Mouse (Mus musculus) granulocyte monocyte progenitor cell, adult 5-6 weeks (primary cell): ENCODE data around the gene Rack1. TPM values are rescaled to one million over a fixed set of nuclear protein-coding genes. Genes with fewer than 3 reads are reported as not detected.
A peak's percentile ranks its signal among the peaks of the same experiment; 100 is the strongest.
"Not testable (repeated sequence)": the region's sequence is repeated elsewhere in the genome, so short reads cannot be mapped to it uniquely, and the experiment has no call there.

ENCODE experiments used
- ATAC-seq: replicated peaks from 2 replicates; pipeline ENCODE4 v1.8.0; 2016; ENCODE audit warnings: mild to moderate bottlenecking, moderate TSS enrichment, inconsistent platforms; ENCODE audit not compliant: poor library complexity, severe bottlenecking
- total RNA-seq, 2 experiments: library from RNA; stranded (forward) in 1 of 2; stranded (reverse) in 1 of 2; fragments of 200-712, 200-1000 nt in 1 of 2; fragments of >200 nt in 1 of 2; fragmentation: Nextera tagmentation in 1 of 2; gene quantifications; 2 replicates each; pipeline ENCODE4 v1.2.3; 2014 to 2017

Rack1 gene
- total RNA-seq, 2 experiments from 2014 or later = 1,577 to 2,435 TPM

DNA sequence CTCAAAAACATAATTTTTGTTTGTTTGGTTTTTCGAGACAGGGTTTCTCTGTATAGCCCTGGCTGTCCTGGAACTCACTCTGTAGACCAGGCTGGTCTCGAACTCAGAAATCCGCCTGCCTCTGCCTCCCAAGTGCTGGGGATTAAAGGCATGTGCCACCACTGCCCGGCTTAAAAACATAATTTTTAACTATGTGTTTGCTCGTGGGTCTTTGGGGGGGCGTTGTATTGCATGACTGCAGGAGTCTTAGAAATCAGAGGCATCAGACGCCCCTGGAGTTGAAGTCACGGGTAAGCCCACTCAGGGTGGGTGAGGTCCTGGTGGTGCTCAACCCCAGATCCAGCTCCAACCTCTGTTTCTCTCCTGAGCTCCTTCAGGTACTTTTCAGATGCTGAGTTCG lies 8.2 kb upstream of the Rack1 start:
- not testable (repeated sequence) for ATAC-seq

DNA sequence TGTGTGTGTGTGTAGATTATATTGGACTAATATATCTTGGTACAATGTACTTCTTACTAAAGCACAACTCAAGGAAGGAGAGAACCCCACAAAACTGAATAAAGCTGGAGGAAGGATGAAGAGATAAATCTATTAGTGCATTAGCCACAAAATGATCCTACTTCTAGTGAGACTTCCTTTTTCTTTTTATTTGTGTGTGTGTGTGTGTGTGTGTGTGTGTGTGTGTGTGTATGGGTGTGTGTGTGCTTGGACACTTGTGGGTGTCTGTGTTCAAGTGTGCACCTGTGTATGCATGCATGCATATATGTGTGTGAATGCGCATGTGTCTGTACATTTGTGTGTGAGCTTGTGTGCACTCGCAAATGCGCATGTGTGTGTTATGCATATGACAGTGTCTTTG lies 6.9 kb upstream of the Rack1 start:
- no peak for ATAC-seq

DNA sequence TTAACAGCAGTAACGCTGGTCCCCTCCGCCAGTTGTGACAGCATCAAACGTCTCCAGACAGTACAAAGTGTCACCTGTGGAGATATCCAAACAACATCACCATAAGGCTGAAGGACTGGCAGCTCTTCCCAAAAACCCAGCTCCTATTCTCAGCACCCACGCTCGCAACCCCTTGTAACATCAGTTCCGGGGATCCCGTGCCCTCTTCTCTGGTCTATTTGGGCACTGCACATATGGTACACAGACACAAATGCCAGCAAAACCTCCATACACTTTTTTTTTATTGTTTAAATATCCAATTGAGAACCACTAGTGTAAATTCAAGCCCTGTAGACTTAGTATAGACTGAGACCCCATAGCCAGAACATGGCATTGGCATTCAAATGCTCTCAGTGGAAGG lies 4.9 kb upstream of the Rack1 start:
- ATAC-seq = no peak

DNA sequence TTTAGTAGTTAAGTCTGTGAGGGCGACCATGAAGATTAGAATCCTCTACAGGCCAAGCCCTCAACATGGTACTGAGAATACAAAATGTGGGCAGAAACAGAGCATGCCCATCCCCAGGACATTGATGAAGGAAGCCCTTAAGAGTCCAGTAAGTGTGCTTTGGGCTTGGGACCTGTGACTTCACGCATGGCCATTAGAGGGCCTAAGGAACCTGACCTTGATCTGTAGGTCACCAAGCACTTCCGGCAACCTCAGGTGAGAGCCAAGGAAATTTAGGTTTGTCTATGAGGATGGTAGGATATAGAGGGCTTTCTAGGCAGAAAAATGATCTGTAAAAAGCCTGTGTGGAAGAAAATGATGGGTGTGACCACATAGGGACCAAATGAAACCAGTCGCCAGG lies 3.8 kb upstream of the Rack1 start:
- ATAC-seq = no peak

DNA sequence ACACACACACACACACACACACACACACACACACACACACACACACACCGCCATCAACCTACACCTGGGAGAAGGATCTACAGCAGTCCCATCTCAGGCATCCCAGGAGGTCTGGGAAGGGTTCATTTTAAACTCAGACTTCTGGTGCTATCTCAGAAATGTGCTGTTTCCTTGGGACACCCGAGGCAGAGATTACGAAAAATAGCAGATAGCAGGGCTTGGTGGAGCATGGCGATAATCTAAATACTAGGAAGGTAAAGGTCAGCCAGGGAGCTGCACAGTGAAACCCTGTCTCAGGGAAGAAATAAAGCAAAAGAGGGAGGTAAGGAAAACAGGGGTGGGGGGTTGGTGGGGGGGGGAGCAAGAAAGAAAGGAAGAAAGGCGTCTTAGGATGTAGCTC lies 2.8 kb upstream of the Rack1 start:
- no peak for ATAC-seq

DNA sequence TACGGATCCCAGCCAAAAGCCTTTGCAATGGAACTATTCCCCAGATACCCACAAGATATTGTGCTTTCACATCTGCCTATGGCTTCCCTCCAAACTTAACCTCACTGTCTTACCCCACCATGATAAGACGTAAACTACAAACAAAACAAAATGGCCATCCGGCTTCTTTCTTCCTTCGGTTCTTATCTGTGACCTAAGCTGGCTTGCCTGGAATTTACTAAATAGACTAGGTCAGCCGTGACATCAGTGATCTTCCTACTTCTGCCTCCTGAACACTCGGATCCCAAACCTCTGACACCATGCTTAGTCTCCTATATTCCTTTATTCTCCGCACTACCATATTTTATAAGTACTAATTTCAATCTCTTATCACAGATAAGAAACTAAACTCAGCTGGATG lies 1.8 kb upstream of the Rack1 start:
- no peak for ATAC-seq

DNA sequence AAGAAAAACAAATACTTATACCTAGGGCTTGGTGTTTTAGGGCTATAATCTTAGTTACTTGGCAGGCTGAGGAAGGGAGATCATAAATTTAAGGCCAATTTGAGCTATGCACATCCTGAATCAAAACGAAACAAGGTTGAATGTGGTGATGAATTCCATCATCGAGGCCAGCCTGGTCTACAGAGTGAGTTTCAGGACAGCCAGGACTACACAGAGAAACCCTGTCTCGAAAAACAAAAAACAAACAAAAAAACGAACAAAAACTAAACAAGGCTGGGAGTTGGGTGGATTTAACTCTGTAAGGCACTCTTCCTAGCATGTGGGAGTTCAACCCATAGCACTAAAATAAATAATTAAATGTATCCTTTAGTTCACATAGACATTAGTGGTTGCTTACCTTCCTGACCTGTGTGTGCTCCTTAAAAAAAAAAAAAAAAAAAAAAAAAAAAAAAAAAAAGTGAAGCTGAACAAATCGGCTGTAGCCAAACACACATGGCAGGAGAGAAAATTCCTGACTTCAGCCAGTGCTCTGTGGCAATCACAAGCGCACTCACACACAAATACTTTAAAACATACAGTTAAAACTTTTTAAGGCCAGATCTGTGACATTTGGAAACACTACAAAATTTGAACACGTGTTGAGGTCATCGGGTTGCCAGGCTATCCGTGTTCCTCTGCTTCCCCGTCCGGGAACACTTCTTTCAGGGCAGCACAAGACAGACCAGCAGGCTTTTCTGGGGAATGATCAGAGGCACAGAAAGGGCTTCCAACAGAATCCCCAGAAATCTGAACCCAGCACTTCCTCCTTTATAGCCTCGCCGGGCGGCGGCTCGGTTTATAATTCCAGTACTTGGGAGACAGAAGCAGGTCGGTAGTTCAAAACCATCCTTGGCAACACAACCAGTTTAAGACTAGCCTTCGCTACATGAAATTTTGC lies 880 bp upstream of the Rack1 start:
- peak; percentile 10; the same call in 1 of the 2 replicates for ATAC-seq

DNA sequence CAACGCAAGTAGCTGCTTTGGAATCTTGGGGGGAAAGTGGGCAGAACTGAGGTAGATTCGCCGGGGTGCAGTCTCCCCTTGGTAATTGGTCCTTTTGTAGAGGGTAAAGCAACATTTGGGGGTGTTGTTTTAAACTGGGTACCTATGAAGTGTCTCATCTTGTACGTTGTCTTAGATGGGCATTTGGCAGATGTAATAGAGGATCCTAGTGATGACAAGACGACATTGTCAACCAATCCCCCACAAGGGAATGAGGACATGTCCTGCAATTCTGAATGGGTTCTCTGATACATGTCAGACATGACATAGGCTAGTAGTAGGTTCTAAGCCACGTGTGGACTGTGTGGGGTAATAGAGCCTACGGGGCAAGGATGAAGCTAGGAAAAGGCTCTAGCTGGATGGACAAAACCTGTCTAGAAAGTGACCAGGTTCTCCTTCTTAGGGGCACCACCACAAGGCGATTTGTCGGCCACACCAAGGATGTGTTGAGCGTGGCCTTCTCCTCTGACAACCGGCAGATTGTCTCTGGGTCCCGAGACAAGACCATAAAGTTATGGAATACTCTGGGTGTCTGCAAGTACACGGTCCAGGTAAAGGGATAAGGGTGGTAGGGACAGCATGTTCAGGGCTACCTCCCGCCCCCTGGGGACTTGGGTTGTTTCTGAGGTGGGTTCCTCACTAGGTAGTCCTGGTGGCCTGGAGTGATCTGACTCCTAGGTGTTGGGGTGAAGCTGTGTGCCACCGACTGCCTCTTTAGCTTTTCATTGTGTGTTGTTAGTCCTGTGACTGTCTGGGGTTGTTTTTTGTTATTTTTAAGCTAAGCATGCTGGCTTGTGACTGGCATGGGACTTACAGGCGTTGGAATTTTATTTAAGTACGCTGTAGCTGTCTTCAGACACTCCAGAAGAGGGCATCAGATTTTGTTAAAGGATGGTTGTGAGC lies 2.0 kb downstream of the Rack1 start:
- ATAC-seq = no peak

DNA sequence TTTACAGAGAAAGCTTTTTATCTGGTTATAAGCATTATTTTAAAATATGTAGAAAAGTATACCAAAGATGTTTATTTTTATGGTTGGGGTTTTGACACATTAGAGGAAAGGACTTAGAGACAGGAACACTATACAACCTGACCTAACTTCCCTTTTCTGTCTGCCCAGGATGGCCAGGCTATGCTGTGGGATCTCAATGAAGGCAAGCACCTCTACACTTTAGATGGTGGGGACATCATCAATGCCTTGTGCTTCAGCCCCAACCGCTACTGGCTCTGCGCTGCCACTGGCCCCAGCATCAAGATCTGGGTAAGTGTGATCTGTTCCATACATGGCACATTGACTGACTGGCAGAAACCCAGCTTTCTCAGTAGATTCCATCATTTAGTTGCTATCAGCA lies 3.9 kb downstream of the Rack1 start:
- ATAC-seq = no peak

DNA sequence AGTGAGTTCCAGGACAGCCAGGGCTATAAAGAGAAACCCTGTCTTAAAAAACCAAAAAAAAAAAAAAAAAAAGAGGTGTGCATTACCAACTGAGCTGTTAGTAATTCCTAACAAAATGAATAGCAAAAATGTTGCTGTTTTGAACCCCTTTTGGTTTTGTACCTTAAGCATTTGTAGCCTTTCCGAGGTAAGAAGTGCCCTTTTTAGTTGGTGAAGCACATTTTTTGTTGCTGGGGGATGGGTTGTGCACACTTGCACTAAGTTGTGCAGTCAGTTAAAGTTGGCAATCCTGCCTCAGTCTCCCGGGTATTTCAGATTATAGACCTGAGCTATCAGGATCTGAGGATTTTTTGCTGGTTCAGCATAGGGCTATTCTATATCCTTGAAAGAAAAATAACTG lies 4.8 kb downstream of the Rack1 start:
- ATAC-seq = no peak

DNA sequence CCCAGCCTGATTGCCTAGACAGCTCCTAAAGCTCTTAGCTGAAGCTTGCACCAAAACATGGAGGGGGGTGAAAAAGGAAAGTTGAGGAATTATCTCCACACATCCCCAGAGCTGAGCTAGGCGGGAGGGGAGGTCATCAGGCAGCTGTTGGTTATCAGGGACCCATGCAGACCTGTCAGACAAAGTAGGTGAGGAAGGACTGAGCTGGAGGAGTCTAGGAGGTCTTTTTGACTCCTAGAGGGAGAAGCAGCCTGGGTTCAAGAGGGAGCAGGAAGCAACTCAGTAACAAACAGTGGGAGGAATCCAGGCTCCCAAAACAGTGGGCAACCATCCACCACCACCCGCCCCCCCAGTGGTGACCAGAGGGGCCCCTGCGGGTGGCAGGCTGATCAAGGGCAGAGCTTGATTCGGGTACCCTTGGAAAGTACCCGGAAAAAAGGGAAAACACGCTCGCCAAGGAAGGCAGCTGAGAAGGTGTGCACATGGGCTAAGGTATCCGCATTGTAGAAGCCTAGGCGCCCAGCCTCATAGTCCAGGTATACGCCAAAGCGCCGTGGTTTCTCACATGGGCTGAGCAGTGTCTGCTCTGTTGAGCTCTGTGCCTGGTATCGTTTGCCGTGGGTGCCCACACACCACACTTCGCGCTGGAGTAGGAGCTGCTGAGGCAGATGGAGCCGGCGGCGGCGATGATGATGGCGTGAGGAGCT lies 6.9 kb downstream of the Rack1 start:
- ATAC-seq = no peak

DNA sequence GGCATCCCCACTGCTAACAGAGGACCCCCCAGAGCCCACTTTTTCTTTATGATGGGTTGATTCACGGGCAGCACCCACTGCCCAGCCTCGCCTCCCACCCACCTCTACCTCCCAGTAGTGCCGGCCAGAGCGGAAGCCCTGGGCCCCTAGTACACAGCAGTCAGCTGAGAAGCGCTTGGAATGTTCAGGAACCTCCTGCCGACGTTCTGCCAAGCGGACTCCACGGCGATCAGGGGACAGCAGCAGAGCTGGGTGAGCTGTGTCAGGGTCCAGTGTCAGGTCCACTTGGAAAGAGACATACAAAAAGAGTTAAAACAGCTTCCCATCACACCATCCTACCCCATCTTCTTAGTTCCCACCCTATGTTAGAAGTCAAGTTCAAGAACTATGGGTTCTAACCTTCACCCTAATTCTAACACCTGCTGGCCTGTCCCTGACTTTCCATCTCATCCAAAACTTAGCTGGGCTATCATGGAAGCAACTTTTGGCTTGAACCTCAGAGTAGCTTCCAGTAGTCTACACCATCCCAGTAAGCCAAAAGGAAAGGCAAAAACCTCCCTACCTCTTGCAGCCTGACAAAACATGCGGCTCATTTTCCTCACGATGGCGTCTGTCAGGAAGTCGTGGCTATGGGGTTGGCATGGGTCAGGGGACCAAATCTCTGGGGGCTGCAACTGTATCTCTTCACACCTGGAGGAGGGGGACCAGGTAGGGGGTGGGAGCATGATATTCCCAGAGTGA lies 7.6 kb downstream of the Rack1 start:
- ATAC-seq = no peak

DNA sequence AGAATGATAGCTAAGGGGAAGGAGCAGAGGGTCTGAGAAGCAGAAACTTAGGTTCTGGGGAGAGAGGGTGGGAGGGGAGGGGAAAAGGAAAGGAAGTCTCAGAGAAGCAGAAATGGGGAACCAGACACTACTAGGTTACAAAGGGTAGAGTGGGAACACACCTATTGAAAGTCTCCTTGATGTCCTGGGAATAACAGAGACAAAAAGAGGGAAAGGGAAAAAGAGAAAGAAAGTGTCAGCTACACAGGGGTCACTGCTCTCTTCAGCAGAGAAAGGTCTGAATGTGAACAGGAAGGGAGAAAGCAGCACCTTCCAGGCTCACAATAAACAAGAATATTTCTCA lies 8.1 kb downstream of the Rack1 start:
- ATAC-seq = no peak

DNA sequence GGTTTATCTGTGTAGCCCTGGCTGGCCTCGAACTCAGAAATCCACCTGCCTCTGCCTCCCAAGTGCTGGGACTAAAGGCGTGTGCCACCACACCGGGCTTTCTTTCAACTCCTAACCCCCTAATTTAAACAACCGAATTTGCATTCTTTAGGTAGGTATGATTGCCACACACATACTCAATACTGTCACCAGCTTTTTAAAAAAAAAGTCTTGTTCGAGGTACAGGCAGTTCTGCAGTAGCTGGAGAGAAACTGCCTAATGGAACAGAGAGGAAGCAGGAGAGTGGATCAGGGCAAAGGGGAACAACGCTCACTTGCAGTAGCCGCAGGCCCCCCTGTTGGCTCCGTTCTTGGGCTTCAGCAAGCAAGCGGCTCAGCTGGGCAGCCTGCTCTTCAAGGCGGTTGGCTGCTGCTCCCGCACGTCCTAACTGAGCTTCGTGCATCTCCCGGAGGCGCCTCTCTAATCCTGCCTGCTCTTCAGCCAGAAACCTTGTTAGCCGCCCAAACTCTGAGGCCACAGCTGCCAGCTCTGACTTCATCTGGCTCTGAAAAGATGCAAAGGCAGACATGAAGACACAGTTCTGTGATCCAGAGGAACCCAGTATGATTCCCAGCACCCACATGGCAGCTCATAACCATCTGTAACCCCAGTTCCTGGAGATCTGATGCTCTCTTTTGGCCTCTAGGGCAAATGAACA lies 8.8 kb downstream of the Rack1 start:
- peak; percentile 60 for ATAC-seq

DNA sequence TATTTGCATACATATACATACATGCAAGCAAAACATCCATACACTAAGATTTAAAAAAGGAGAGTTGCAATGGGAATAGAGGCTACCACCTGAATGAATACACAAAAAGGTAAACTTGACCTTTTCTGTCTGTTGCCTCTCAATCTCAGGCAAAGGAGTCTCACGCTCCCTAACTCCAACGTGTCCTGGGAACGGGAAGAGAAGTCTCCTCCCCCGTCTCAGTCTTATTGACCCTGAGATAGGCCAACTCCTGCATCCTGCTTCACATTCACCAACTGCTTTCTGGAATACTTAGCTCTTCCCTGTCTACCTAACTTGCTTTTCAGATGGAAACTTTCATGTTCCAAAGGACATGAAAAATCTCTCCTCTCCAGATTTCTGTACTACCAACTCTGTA lies 9.3 kb downstream of the Rack1 start:
- no peak for ATAC-seq

DNA sequence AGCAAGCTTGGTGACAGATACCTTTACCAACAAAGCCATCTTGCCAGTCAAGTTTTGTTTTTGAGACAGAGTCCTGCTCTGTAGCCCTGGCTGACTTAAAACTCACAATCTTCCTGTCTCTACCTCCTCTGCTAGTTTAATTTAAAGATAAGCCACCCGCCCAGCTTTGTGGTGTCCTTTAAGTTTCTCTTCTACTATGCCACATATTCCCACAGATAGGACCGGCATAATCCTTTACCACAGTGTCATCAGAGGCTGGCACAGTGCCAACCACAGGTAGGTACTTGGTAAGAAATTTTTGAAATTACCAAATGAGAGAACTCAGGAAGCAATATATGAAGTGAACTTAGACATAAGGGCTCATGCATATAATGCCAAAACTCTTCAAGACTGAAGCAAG lies 10.0 kb downstream of the Rack1 start:
- ATAC-seq = no peak

DNA sequence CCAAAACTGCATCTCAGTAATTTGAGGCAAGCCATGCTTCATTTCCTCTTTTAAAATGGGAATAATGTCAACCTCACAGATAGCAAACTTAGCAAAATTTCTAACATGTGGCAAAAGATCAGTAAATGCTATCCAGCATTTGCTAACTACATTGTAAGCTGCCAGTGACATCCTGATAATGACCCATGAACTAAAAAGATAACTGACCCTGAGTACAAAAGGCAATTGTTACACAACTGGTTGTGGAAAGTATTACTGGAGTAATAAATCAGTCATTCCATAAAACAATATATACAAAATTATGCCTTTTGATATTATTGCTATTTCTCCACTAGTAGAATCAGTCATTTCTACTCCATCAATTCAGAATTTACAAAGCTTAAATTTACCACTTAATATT lies 13.7 kb downstream of the Rack1 start:
- no peak for ATAC-seq

DNA sequence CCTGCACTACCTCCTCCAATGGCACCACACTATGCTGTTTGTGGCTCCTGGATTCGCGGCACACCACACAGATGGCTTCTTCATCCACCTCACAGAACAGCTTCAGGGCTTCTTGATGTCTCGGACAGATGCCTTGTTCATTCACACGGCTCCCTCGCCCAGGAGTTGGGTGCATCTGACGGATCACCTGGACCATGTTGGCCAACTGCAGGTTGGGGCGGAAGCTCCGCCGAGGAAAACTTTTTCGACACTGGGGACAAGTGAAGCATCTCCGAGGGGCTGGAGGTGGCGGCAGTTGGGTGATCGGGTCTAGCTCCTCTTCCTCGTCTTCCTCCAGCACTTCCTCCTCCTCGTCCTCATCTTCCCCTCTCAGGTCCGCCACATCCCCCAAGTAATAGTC lies 15.7 kb downstream of the Rack1 start:
- ATAC-seq = no peak

DNA sequence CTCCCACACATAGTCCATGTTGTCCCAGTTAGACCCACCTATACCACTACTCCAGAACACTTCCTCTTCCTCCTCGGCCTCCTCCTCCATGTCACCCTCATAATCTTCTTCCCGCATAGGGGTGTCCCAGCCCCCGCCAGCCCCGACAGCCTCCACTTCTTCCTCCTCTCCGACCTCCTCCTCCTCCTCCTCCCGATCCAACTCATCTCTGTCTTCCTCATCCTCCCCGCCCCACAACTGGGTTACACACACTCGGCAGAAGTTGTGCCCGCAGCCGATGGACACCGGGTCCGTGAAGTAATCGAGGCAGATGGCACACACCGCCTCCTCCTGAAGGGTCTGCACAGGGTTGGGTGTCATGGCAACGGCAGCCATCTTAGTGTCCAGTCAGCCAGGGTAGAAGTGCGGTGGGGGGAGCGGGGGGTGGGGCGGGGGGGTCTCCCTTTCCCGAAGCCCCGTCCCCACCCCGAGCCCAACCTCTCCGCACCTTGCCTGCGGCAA lies 16.2 kb downstream of the Rack1 start:
- ATAC-seq = peak; percentile 47
